Mouse (Mus musculus) granulocyte monocyte progenitor cell, adult 5-6 weeks (primary cell): ENCODE results near the gene Zdhhc19. TPM values are rescaled to one million over a fixed set of nuclear protein-coding genes. Genes with fewer than 3 reads are reported as not detected.

Experiments used
- ATAC-seq: replicated peaks from 2 replicates; pipeline ENCODE4 v1.8.0; 2016; ENCODE audit warnings: mild to moderate bottlenecking, moderate TSS enrichment, inconsistent platforms; ENCODE audit not compliant: poor library complexity, severe bottlenecking
- total RNA-seq, 2 experiments: library from RNA; stranded (forward) in 1 of 2; stranded (reverse) in 1 of 2; fragments of 200-712, 200-1000 nt in 1 of 2; fragments of >200 nt in 1 of 2; fragmentation: Nextera tagmentation in 1 of 2; gene quantifications; 2 replicates each; pipeline ENCODE4 v1.2.3; 2014 to 2017

The Zdhhc19 gene
- total RNA-seq, 2 experiments from 2014 or later, result not detected

GRCm38 (mm10) chr16:32597909-32598381 lies 101.9 kb downstream of the Zdhhc19 start:
- peak; percentile 17; the same call in 1 of the 2 replicates for ATAC-seq

GRCm38 (mm10) chr16:32599151-32599550 lies 103.1 kb downstream of the Zdhhc19 start:
- no peak for ATAC-seq

GRCm38 (mm10) chr16:32602193-32602685 lies 106.2 kb downstream of the Zdhhc19 start:
- ATAC-seq, result no peak

- ATAC-seq, result no peak
Measured at GRCm38 (mm10) chr16:32607562-32608343, 111.7 kb downstream of the Zdhhc19 start.

GRCm38 (mm10) chr16:32608344-32608711 lies 112.3 kb downstream of the Zdhhc19 start:
- no peak for ATAC-seq

- peak; percentile 96 for ATAC-seq
Measured at GRCm38 (mm10) chr16:32608712-32609400, 112.8 kb downstream of the Zdhhc19 start, which contains the start of gene Tfrc. Tfrc (plus strand) TSS chr16:32608920.

- no peak for ATAC-seq
Measured at GRCm38 (mm10) chr16:32609401-32609779, 113.3 kb downstream of the Zdhhc19 start.

- ATAC-seq, result no peak
Measured at GRCm38 (mm10) chr16:32610460-32611255, 114.6 kb downstream of the Zdhhc19 start.

Other genes starting within 250 kb of the Zdhhc19 start
- gene Fbxo45, start 249.1 kb upstream of the Zdhhc19 start, total RNA-seq (2014; fragmentation: Nextera tagmentation), result 10.8 and 17.9 TPM in 2 replicates
- 21.9 and 22.5 TPM in 2 replicates for gene Fbxo45, start 249.1 kb upstream of the Zdhhc19 start, total RNA-seq (2017)
- gene Wdr53, start 249.0 kb upstream of the Zdhhc19 start, total RNA-seq (2014; fragmentation: Nextera tagmentation), result 13.5 and 22.1 TPM in 2 replicates
- 12.9 and 16.0 TPM in 2 replicates for gene Wdr53, start 249.0 kb upstream of the Zdhhc19 start, total RNA-seq (2017)
- not detected in 2 replicates for gene Smco1, start 224.8 kb upstream of the Zdhhc19 start, total RNA-seq (2014; fragmentation: Nextera tagmentation)
- gene Smco1, start 224.8 kb upstream of the Zdhhc19 start, total RNA-seq (2017), result not detected in 2 replicates
- 24.6 and 28.5 TPM in 2 replicates for gene Rnf168, start 218.8 kb upstream of the Zdhhc19 start, total RNA-seq (2014; fragmentation: Nextera tagmentation)
- 52.1 and 67.7 TPM in 2 replicates for gene Rnf168, start 218.8 kb upstream of the Zdhhc19 start, total RNA-seq (2017)
- gene Ubxn7, start 164.0 kb upstream of the Zdhhc19 start, total RNA-seq (2014; fragmentation: Nextera tagmentation), result 26.1 and 40.0 TPM in 2 replicates
- gene Ubxn7, start 164.0 kb upstream of the Zdhhc19 start, total RNA-seq (2017), result 25.0 and 28.7 TPM in 2 replicates
- gene Tm4sf19, start 95.8 kb upstream of the Zdhhc19 start, total RNA-seq (2014; fragmentation: Nextera tagmentation), result not detected in 2 replicates
- gene Tm4sf19, start 95.8 kb upstream of the Zdhhc19 start, total RNA-seq (2017), result not detected in 2 replicates
- 41.4 and 54.7 TPM in 2 replicates for gene Tctex1d2, start 76.6 kb upstream of the Zdhhc19 start, total RNA-seq (2014; fragmentation: Nextera tagmentation)
- gene Tctex1d2, start 76.6 kb upstream of the Zdhhc19 start, total RNA-seq (2017), result 31.5 and 49.4 TPM in 2 replicates
- 53.2 and 65.3 TPM in 2 replicates for gene Pcyt1a, start 65.3 kb upstream of the Zdhhc19 start, total RNA-seq (2014; fragmentation: Nextera tagmentation)
- 79.3 and 90.5 TPM in 2 replicates for gene Pcyt1a, start 65.3 kb upstream of the Zdhhc19 start, total RNA-seq (2017)
- not detected in 2 replicates for gene Slc51a, start 8.4 kb upstream of the Zdhhc19 start, total RNA-seq (2014; fragmentation: Nextera tagmentation)
- gene Slc51a, start 8.4 kb upstream of the Zdhhc19 start, total RNA-seq (2017), result 0.05 and 0.30 TPM in 2 replicates
- gene Tfrc, start 112.7 kb downstream of the Zdhhc19 start, total RNA-seq (2014; fragmentation: Nextera tagmentation), result 65.6 and 67.9 TPM in 2 replicates
- gene Tfrc, start 112.7 kb downstream of the Zdhhc19 start, total RNA-seq (2017), result 105 and 142 TPM in 2 replicates
- gene Tnk2, start 147.6 kb downstream of the Zdhhc19 start, total RNA-seq (2014; fragmentation: Nextera tagmentation), result 11.0 and 12.9 TPM in 2 replicates
- gene Tnk2, start 147.6 kb downstream of the Zdhhc19 start, total RNA-seq (2017), result 8.8 and 14.8 TPM in 2 replicates
- not detected in 2 replicates for gene Muc4, start 239.6 kb downstream of the Zdhhc19 start, total RNA-seq (2014; fragmentation: Nextera tagmentation)
- gene Muc4, start 239.6 kb downstream of the Zdhhc19 start, total RNA-seq (2017), result not detected in 2 replicates